8 mouse cellular contexts compared by ENCODE assay signal in the genomic region with DNA sequence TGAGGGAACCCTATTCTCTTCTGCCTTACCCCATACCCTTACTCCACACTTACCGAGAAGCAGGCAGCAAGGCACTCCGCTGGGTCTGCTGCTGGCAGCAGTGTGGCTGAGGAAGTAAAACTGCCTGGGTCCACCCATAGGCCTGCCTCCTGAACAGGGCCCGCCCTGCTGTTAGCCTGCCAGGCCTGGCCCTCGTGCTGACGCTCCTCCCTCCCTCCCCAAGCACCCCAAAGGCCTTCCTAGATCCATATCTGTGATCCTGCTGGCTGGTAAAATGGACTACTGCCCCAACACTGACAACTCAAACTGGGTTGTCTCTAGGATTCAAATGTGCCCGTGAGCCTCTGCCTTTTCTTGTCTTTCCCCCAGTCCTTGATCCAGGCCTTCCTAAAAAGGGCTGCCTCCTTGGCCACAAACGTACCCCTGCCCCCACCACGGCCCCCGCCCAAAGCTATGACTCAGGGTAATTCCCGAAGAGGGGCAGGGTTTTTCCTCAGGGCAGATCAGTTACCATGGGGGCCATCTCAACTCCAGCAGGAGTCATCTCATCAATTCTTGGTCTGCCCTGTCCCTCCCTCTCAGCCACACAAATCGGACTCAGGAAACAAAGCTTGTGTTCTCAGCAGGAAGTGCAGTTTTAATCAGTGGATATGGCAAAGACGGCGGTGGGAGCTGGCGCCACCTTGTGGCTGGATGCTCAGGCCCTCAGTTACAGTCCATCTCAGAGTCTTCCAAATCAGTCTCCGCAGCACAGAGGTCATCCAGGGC. TPM values are rescaled to one million over a fixed set of nuclear protein-coding genes. Genes with fewer than 3 reads are reported as not detected.
A peak's percentile ranks its signal among the peaks of the same experiment; 100 is the strongest.
DNase-seq lines count a peak whose midpoint lies in the region; ATAC-seq and TF ChIP-seq lines count a peak whose summit lies in the region.

TSS of gene Trex1 (minus strand) at position 599 of the 768 bp plus-strand sequence.

- peak; percentile 99 for TF ChIP-seq POLR2A in spleen, adult 2 months (IDR thresholded peaks at IDR 0.05; ENCODE audit: low read depth, low read length)

- peaks cover 21% of the 10 kb centered on the region for H3K4me1 ChIP-seq in embryonic facial prominence, embryonic 12.5 days
- H3K4me1 ChIP-seq in limb, embryonic 11.5 days (ENCODE audit: control insufficient read depth, insufficient read depth, low read length) = peaks cover 11% of the 10 kb centered on the region
- H3K4me1 ChIP-seq in midbrain, embryonic 14.5 days (ENCODE audit: control insufficient read depth, insufficient read depth, low read length) = peaks cover 15% of the 10 kb centered on the region
- H3K4me1 ChIP-seq in spleen, adult 2 months (ENCODE audit: control insufficient read depth, insufficient read depth, insufficient read length) = peaks cover 29% of the 10 kb centered on the region; the same call in 1 of the 2 replicates

- TF ChIP-seq CTCF in spleen, adult 2 months (IDR thresholded peaks at IDR 0.05; ENCODE audit: extremely low read depth, insufficient read depth, insufficient read length, insufficient replicate concordance) = peak; percentile 98

- H3K27ac ChIP-seq in embryonic facial prominence, embryonic 12.5 days = peak within 1 kb of the TSS; percentile 85
- peak within 1 kb of the TSS; percentile 64; the same call in 1 of the 2 replicates for H3K27ac ChIP-seq in limb, embryonic 11.5 days (replicated peaks; ENCODE audit: low read depth, low read length)
- H3K27ac ChIP-seq in midbrain, embryonic 14.5 days (replicated peaks; ENCODE audit: low read depth, low read length) = peak within 1 kb of the TSS; percentile 86
- peak within 1 kb of the TSS; percentile 86 for H3K27ac ChIP-seq in spleen, adult 2 months (ENCODE audit: insufficient read depth, low read length)

- no peaks in the 10 kb centered on the region for H3K27me3 ChIP-seq in embryonic facial prominence, embryonic 12.5 days
- no peaks in the 10 kb centered on the region for H3K27me3 ChIP-seq in limb, embryonic 11.5 days (ENCODE audit: control insufficient read depth, insufficient read depth, low read length)
- no peaks in the 10 kb centered on the region for H3K27me3 ChIP-seq in midbrain, embryonic 14.5 days (ENCODE audit: control insufficient read depth, insufficient read depth, low read length)
- H3K27me3 ChIP-seq in spleen, adult 2 months (ENCODE audit: control insufficient read depth, insufficient read depth, low read length) = no peaks in the 10 kb centered on the region

- 18% methylated on average over 15 of the region's 15 CpGs for WGBS in embryonic facial prominence, embryonic 12.5 days
- WGBS in limb, embryonic 11.5 days = 32% methylated on average over 15 of the region's 15 CpGs
- WGBS in midbrain, embryonic 14.5 days = 30% methylated on average over 15 of the region's 15 CpGs
- 1% methylated on average over 15 of the region's 15 CpGs for WGBS in spleen, adult 2 months

- ATAC-seq in embryonic facial prominence, embryonic 12.5 days (ENCODE audit: insufficient number of reproducible peaks, insufficient read depth, low FRiP score, low TSS enrichment) = peak; percentile 78
- peak; percentile 63 for ATAC-seq in limb, embryonic 11.5 days (ENCODE audit: insufficient number of reproducible peaks, low FRiP score, low TSS enrichment, low read depth)
- ATAC-seq in midbrain, embryonic 14.5 days (ENCODE audit: low FRiP score, low TSS enrichment) = peak; percentile 62

- H3K4me3 ChIP-seq in embryonic facial prominence, embryonic 12.5 days = peak within 1 kb of the TSS; percentile 33
- peak within 1 kb of the TSS; percentile 14; the same call in 1 of the 2 replicates for H3K4me3 ChIP-seq in limb, embryonic 11.5 days (ENCODE audit: low read depth, low read length)
- H3K4me3 ChIP-seq in midbrain, embryonic 14.5 days (replicated peaks; ENCODE audit: low read depth, low read length) = peak within 1 kb of the TSS; percentile 27
- H3K4me3 ChIP-seq in spleen, adult 2 months (ENCODE audit: extremely low read depth, insufficient read depth, insufficient read length) = peak within 1 kb of the TSS; percentile 55

- H3K36me3 ChIP-seq in embryonic facial prominence, embryonic 12.5 days = peaks cover 66% of the 10 kb centered on the region
- peaks cover 20% of the 10 kb centered on the region for H3K36me3 ChIP-seq in limb, embryonic 11.5 days (ENCODE audit: control insufficient read depth, insufficient read depth, low read length)
- peaks cover 57% of the 10 kb centered on the region for H3K36me3 ChIP-seq in midbrain, embryonic 14.5 days (ENCODE audit: control insufficient read depth, insufficient read depth, low read length)
- peaks cover 34% of the 10 kb centered on the region for H3K36me3 ChIP-seq in spleen, adult 2 months (ENCODE audit: control insufficient read depth, insufficient read depth, low read length)

- peak; percentile 77 to 90 for DNase-seq in urinary bladder, adult 18-20 months (ENCODE audit: low spot score in 2 of 2)
- no peak for DNase-seq in urinary bladder, postnatal 10 days (ENCODE audit: low spot score)
- peak; percentile 100 for DNase-seq in heart, adult 11 months
- DNase-seq in kidney, adult 18-20 months = peak; percentile 93
- peak; percentile 91 for DNase-seq in limb, embryonic 11.5 days (ENCODE audit: low spot score)
- peak; percentile 90 for DNase-seq in midbrain, embryonic 14.5 days
- DNase-seq in spleen, adult 2 months (ENCODE audit: low read depth in 1 of 2, low spot score in 2 of 2) = peak; percentile 85 to 91

- no peaks in the 10 kb centered on the region for H3K9me3 ChIP-seq in embryonic facial prominence, embryonic 12.5 days
- H3K9me3 ChIP-seq in limb, embryonic 11.5 days (ENCODE audit: control insufficient read depth, low read length) = no peaks in the 10 kb centered on the region
- no peaks in the 10 kb centered on the region for H3K9me3 ChIP-seq in midbrain, embryonic 14.5 days (ENCODE audit: control insufficient read depth, low read length)

- H3K4me2 ChIP-seq in embryonic facial prominence, embryonic 12.5 days (replicated peaks) = peak within 1 kb of the TSS; percentile 49
- peak within 1 kb of the TSS; percentile 36 for H3K4me2 ChIP-seq in limb, embryonic 11.5 days (ENCODE audit: low read depth, severe bottlenecking)
- peak within 1 kb of the TSS; percentile 61 for H3K4me2 ChIP-seq in midbrain, embryonic 14.5 days (ENCODE audit: low read length)

- H3K9ac ChIP-seq in embryonic facial prominence, embryonic 12.5 days = peak within 1 kb of the TSS; percentile 51
- H3K9ac ChIP-seq in limb, embryonic 11.5 days (ENCODE audit: low read length) = peak within 1 kb of the TSS; percentile 53
- peak within 1 kb of the TSS; percentile 68 for H3K9ac ChIP-seq in midbrain, embryonic 14.5 days (replicated peaks; ENCODE audit: low read length)

RNA-seq across cellular contexts. Expression of gene Trex1, which starts in this region (rescaled TPM):
- polyA plus RNA-seq in embryonic facial prominence, embryonic 12.5 days (2016; fragmentation: Nextera tagmentation; extraction: Ambion mirVana) = 10.3 and 13.1 TPM in 2 replicates
- 5.5 and 8.2 TPM in 2 replicates for polyA plus RNA-seq in limb, embryonic 11.5 days (2014; fragmentation: Nextera tagmentation; extraction: Ambion mirVana)
- 15.3 and 18.8 TPM in 2 replicates for polyA plus RNA-seq in midbrain, embryonic 14.5 days (2014; fragmentation: Nextera tagmentation; extraction: Ambion mirVana)
- 137 and 262 TPM in 2 replicates for polyA plus RNA-seq in spleen, adult 2 months (2012; rRNA removed)
